Mouse (Mus musculus): ENCODE measurements around the gene Osbpl3.

GRCm38 (mm10) chr6:50489380-50489779, 33.4 kb upstream of the Osbpl3 start:
- TF ChIP-seq CTCF (IDR thresholded peaks at IDR 0.05; ENCODE audit: borderline replicate concordance, insufficient read depth, low read length) (no peak), POLR2A (IDR thresholded peaks at IDR 0.05; ENCODE audit: low read depth, low read length) (no peak)

Measured in embryonic fibroblast, embryonic 13.5 days (primary cell).